Mouse (Mus musculus): ENCODE data around the gene Gm2035.
"Not testable (repeated sequence)": the region's sequence is repeated elsewhere in the genome, so short reads cannot be mapped to it uniquely, and the experiment has no call there.

Gene Gm2035

GRCm38 (mm10) chr12:87919721-87920120, at the start of gene Gm2035:
Gm2035 (minus strand) TSS chr12:87919857.
- not testable (repeated sequence) for DNase-seq (ENCODE audit: low spot score)

- DNase-seq (ENCODE audit: low spot score) = not testable (repeated sequence)
Observed at GRCm38 (mm10) chr12:87953780-87954179, 34.1 kb upstream of the Gm2035 start, which contains the start of gene Gm2042. Gm2042 (plus strand) TSS chr12:87954080.

GRCm38 (mm10) chr12:87895070-87895469, 24.6 kb downstream of the Gm2035 start, which contains the start of gene Gm2022:
Gm2022 (plus strand) TSS chr12:87895370.
- DNase-seq (ENCODE audit: low spot score) = not testable (repeated sequence)

GRCm38 (mm10) chr12:87873772-87874171, 45.9 kb downstream of the Gm2035 start, which contains the start of gene Gm2016:
Gm2016 (plus strand) TSS chr12:87874072.
- not testable (repeated sequence) for DNase-seq (ENCODE audit: low spot score)
